Mouse (Mus musculus): ENCODE data around the gene Cacfd1.

The Cacfd1 gene

DNA sequence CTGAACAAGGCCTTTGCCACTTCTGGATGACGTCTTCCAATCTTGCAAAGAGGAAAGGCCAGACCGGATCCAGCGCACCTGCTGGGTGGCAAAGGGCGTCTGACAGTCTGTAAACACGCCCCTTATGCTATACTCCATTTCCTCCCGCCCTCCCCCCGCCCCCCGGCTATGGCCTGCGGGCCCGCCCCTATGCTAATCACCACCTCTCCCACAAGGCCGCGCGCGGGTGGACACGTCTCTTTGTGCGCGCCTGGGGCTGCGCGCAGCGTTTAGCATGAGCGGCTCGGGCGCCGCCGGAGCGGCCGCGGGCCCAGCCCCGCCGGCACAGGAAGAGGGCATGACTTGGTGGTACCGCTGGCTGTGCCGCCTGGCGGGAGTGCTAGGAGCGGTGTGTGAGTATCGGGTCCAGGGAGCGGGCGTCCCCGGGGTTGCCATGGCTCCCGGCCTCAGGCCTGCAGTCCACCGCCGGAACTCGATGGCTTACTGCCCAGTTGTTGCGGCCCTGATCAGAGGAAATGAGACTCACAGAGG is at the start of gene Cacfd1:
Cacfd1 (plus strand) TSS at position 213 of the 531 bp plus-strand sequence.
- peak; percentile 84 for DNase-seq (ENCODE audit: low read depth)

DNA sequence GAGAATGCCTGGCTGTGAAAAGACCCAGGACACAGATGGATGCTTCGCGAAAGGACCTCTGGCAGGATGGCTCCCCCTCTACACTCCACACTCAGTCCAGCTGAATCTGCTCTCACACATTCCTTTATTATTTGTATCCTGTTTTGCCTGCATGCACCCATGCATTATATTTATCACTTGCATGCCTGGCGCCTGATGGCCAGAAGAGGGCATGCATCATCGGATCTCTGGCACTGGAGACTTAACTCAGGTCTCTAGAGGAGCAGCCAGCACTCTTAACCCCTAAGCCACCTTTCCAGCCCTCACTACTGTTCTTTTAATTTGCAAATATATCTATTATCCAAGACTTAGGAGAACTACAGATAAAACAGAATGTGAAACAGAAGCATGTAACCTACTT is 49.0 kb upstream of the Cacfd1 start:
- DNase-seq (ENCODE audit: low read depth): no peak

DNA sequence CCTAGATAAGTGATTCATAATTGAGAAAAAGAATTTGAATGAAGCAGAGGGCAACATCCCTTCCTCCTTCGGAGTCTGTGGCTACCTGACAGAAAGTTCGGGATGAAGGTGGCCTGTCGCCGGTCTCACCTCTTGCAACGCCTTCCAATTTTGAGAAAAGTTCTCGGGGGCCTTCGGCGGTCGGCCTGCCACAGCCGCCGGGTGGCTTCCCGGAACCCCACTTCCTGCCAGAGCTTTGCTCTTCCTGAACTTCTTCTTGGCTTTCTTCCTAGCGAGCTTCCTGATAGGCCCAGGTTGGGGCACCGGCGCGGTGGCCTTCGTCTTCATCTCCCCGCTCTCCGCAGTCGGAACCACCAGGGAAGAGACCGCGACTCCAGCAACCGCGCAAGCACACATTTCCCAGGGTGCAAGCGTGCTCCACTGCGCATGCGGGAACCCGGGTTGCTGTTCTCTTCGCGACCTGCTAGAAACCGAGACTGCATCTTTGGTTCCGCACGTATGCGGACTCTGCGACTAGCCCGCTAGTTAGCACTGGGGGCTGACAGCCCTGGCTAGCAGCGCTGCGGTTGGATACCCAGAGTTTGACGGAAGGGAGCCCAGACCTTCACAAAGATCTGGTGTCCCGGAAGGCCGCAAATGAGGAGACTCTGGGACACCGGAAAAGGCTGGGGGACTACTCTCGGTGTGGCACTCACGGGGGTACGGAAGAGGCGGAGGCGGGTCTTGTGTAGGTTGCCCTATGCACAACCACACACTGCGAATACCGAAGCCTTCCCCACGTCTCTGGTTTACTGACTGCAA is 45.6 kb upstream of the Cacfd1 start, which contains the start of gene Rexo4:
Rexo4 (minus strand) TSS at position 464 of the 801 bp plus-strand sequence.
- DNase-seq (ENCODE audit: low read depth): peak; percentile 90

DNA sequence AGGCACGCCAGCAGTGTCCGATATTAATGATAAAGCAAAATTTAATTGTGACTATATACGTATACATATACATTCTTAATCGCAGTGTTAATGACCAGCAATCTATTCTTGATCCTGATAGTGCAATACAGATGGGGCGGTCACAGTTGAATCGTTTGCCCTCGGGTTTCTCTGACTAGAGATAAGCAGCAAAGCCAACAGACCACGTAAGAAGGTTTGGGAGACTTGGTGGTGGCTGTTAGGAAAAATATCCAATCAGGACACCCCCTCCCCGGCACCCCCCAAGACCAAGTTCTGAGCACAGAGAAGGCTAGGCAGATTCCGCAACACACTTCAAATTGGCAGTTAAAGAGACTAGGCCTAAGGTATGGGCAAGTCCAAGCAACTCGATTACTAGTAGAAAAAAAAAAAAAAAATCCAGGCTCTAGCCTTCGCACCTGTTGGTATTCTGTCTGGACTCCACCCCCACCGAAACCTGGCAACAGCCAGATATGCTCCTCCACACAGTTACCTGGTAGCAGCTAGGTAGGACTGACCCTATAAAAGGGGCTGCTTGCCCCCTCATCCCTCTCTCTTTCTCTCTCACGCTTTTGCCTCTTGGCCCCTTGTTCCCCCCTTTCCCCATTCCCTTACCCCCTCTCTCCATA is 44.9 kb upstream of the Cacfd1 start:
- DNase-seq (ENCODE audit: low read depth): no peak

DNA sequence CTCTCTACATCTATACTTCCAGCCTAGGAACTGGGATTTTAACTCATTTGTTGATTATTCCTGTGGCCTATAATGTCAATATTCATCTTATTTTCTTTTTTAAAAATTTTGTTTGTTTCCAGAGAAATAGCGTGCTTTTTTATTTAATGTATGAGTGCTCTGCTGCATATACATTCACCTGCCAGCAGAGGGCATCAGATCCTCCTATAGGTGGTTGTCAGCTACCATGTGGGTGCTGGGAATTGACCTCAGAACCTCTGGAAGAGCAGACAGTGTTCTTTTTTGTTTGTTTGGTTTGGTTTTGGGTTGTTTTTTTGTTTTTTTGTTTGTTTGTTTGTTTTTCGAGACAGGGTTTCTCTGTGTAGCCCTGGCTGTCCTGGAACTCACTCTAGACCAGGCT is 42.5 kb upstream of the Cacfd1 start:
- no peak for DNase-seq (ENCODE audit: low read depth)

DNA sequence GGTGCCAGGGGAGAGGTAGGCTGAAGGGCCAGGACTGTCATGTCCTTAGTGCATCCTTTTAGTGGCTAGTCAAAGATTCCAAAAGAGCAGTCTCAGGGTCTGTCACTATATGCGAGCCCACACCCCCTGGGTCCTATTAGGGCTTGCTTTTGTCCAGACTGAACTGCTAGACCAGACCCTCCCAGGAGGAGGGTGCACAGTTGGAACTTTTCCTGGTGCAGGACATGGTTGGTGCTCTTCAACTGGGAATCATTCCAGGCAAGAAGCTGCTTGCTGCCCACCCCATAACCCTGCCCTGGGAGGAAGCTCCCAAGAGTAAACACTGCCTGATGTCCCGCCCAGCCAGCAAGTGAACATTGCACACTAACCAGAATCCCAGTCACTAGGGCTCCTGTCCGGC is 36.6 kb upstream of the Cacfd1 start, which contains the start of gene Adamts13:
Adamts13 (plus strand) TSS at position 301 of the 400 bp plus-strand sequence.
- DNase-seq (ENCODE audit: low read depth): no peak

DNA sequence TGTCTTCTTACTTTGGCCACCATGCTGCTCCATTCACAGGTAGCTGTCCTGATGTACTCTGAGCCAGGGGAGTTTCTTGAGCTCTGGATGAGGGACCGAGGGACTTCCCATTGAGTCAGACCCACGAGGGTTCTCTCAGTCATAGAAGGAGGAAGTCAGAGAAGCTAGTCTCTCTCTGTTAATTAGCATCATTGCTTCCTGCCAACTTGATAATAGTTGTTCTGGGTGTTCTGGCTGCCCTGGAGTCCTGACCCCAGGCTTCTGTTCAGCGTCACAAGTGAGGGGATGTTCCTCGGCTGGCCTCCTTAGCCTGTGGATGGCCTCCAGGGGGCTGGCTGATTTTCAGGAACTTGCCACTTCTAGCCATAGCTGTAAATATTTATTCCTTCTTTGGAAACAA is 35.8 kb upstream of the Cacfd1 start:
- DNase-seq (ENCODE audit: low read depth): no peak

DNA sequence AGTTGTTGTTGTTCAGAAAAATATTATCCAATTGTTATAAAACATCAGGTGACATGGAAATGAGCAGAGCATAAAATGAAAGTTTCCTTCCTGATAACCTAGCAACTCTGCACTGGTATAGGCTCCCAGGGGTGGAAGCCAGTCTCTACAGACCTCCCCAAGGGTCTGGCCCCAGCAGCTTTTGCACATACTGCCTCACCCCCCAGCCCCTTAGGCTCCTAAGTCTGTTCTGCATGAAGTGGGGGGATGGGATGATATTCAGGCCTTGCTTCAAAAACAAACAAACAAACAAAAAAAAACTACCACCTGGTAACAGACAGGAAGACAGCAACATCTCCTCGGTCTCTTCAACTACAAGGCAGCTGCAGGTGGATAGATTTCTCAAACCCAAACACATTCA is 29.4 kb upstream of the Cacfd1 start:
- DNase-seq (ENCODE audit: low read depth): no peak

DNA sequence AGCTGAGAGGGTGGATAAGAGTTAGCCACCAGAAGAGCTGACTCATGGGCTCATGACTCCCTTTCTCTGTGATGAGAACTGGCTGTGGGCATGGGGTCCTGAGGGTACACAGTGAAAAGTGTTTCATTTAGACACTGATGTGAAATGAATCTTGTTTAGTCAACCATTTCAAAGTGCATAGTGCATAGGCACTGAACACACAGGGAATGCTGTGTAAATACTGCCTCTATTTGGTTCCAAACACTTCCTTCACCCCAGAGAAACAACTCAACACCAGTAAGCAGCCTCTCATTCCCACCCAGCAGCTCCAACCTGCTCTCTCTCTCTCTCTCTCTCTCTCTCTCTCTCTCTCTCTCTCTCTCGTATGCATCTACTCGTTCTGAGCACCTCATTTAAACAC is 25.5 kb upstream of the Cacfd1 start:
- no peak for DNase-seq (ENCODE audit: low read depth)

DNA sequence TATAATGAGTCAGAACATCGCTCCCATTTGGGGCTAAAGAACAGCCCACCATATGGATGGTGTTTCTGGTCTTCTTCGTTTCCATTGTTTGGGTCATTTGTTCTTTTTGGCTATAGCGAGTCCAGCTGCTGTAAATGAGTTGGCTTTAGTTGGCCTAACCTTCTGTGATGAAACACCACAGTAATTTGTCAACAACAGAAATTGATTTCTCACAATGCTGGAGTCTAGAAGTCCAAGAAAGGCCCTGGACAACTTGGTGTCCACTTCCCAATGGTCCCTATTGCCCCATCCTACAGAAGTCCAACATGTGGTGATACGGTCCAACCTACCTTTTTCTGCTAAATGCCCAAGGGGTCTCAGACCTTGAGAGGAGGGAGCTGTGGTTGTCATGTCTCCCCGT is 25.1 kb upstream of the Cacfd1 start:
- DNase-seq (ENCODE audit: low read depth): no peak

DNA sequence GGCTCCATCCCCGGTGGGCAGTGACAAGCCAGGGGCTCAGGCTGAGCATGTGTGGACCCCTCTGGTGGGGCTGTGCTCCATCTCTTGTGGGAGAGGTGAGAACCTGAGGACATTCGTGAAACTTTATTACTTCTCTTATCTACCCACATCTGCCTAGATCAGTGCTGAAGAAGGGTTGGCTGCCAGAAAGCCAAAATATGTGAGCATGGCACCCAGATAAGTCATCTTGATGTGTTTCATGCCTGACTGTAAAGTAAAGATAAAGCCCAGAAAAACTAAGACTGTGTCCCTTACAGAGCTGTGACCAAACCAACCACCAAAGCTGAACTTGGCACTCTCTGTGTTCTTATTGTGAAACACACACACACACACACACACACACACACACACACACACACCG is 15.8 kb upstream of the Cacfd1 start:
- DNase-seq (ENCODE audit: low read depth): no peak

DNA sequence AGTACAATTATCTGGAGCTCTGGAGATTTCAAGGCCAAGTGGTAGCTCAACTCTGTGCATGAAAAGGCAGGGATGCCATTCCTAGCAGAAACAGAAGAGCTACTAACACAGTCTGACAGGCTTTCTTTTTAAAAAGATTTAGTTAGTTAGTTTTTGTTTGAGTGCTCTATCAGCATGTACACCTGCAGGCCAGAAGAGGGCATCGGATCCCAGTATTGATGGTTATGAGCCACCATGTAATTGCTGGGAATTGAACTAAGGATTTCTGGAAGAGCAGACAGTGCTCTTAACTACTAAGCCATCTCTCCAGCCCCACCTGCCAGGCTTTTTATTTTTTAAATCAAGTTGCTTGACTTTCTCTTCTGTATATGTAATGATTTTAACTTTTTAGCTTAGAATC is 12.2 kb upstream of the Cacfd1 start:
- no peak for DNase-seq (ENCODE audit: low read depth)

DNA sequence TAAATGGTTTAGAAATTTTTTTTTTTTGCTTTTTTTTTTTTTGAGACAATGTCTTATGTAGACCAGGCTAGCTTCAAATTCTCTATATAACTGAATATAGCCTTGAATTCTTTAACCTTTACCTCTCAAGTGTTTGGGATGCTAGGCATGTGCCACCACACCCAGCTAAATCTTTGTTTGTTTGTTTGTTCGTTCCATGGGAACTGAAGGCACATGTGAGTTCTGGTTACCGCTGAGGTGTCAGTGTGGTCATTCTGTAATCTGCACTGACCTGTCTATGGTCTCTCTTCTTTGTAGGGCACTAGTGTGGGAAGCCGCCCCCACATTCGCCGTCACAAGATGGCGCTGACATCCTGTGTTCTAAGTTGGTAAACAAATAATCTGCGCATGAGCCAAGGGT is 11.7 kb upstream of the Cacfd1 start:
- no peak for DNase-seq (ENCODE audit: low read depth)

DNA sequence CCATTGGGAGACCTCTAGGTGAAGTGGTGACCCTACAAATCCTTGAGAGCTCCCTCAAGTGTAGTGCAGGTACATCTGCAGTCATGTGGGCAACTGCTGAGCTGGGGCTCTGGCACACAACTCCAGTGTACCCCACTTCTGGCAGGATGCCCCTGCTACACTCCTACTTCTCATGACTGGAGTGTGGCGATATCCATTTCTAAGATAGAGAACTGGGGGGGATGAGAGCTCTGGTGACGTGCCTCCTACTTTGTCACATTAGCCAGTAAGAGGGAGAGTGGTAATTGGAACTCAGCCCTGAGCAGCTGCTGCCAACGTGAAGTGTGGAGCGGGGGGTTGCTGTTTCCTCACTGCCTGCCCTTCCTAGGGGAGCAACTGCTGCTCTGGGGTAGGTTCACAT is 3.5 kb upstream of the Cacfd1 start:
- no peak for DNase-seq (ENCODE audit: low read depth)

DNA sequence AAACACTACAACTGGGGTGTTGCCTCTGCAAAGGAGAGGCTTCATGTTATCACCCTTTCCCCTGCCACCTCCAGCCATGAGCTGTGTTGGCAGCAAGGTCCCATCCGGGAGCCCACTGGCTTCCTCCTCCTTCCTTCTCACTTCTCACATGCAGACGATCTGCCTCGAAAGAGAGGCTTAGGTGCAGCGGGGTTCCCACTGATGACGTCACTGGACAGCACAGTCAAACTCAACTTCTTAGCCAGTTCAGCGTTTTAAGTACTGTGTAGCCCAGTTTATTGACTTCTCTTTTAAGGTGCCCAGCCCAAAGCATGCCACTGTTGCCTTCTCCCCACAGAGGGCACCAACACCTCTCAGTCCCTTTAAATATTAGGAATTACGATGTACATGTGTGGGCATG is 2.0 kb upstream of the Cacfd1 start:
- no peak for DNase-seq (ENCODE audit: low read depth)

DNA sequence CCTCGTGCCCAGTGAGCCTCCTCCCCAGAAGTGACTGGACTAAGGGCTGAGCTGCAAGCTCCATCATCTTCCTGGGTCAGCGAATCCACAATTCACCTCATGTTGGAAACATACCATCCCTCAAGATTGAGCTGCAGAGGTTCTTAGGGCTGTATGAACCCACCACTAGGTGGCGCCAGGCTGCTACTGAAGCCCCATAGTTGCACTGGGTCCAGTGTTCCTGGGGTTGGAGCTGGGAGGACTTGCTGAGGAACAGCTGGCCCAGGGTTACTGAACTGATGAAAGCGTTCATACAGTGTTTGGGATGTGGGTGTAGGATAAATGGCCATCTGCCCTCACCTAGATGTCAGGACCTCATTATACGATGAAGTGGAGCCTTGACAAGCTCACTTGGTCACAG is 8.1 kb downstream of the Cacfd1 start:
- peak; percentile 48 for DNase-seq (ENCODE audit: low read depth)

DNA sequence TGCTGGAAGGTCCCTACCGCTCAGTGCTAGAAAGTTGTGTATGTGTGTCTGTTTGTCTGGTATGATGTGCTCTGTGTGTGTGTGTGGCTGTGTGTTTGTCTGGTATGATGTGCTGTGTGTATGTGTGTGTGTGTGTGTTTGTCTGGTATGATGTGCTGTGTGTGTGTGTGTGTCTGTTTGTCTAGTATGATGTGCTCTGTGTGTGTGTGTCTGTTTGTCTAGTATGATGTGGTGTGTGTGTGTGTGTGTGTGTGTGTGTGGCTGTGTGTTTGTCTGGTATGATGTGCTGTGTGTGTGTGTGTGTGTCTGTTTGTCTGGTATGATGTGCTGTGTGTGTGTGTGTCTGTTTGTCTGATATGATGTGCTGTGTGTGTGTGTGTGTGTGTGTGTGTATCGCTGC is 9.8 kb downstream of the Cacfd1 start:
- DNase-seq (ENCODE audit: low read depth): no peak

DNA sequence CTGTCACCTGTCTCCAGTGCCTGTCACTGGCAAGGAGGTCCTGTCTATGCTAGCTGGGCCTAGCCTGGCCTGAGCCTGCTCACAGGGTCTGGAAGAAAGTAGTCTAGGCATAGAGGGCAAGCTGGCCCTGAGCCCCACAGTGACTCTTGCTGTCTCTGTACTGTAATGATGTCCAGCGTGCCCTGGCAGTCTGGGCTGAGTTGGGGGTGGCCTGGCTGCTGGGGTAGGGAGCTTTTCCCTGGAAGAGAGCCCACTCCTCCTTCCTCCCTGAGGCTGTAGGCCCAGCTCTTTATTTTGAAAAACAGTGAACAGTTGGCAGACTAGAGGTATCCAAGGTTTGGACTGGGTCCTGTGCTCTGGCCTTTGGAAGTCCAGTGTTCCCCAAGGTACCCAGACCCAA is 11.4 kb downstream of the Cacfd1 start:
- DNase-seq (ENCODE audit: low read depth): no peak

DNA sequence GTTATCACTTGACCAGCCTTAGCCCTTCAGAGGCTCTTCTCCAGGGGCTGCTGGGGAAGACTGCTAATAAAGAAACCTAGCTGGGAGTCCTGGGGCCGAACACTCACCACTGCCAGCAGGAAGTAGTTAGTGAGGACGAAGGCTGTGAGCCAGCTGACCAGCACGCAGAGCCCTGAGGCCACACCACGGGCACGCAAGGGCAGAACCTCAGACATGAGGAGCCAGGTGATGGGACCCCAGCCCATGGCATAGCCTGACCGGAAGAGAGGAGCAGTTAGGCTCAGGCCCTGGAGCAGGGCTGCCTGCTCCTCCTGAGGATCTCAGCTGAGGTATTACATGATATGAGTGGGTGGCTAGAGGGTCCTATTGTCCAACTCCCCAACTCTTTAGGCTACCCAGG is 12.9 kb downstream of the Cacfd1 start:
- no peak for DNase-seq (ENCODE audit: low read depth)

DNA sequence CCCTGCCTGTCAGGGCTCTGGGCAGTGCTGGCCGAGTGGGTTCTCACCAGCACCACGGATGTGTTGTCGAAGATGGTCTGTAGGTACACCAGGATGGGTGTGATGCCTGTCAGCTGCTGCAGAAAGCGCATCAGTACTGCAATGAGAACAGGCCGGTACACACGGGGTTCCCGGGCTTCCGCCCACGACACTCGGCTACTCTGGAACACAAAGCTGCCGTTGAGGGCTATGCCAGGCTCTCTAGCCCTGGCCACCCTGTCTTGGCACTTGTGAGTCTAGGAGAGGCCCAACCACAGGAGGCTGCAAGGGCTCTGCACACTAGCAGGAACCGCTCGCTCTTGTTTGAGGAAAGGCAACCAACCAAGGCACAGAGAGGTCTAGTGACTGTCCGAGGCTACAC is 14.4 kb downstream of the Cacfd1 start:
- no peak for DNase-seq (ENCODE audit: low read depth)

DNA sequence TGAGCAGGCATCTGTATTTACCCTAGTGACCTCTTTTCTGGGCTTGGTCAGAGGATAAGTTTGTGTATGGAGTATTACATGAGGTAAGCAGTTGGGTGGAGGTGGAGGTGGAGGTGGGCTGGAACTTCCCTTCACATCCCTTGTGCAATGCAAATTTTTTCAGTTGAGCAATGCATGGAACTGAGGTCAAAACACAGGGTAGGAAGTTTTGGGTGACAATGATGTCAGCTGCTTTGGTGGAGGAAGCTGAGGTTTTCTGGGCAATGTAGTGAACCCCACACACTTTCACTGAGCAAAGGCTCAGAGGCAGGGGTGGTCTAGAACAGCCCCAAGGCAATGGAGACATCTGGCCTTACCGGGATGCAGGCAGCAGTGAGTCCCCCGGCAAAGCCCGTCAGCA is 15.8 kb downstream of the Cacfd1 start:
- no peak for DNase-seq (ENCODE audit: low read depth)

DNA sequence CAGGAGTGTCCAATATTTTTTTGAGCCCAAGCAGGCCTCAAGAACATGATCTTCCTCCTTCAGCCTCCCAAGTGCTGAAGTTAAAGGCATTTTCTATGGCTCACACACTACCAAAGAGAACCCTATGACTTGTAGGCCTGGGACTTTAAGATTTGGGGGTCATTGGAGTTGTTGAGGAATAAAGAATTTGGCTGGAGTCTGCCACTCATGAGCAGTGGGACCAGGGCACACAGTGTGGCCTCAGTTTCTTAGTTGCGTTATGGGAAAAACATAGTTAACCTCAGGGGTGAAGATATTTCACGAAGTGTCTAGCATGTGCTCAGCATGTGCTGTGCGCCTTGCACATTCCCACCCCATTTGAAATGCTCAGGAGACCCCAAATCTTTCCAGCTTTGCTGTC is 16.6 kb downstream of the Cacfd1 start:
- DNase-seq (ENCODE audit: low read depth): no peak

DNA sequence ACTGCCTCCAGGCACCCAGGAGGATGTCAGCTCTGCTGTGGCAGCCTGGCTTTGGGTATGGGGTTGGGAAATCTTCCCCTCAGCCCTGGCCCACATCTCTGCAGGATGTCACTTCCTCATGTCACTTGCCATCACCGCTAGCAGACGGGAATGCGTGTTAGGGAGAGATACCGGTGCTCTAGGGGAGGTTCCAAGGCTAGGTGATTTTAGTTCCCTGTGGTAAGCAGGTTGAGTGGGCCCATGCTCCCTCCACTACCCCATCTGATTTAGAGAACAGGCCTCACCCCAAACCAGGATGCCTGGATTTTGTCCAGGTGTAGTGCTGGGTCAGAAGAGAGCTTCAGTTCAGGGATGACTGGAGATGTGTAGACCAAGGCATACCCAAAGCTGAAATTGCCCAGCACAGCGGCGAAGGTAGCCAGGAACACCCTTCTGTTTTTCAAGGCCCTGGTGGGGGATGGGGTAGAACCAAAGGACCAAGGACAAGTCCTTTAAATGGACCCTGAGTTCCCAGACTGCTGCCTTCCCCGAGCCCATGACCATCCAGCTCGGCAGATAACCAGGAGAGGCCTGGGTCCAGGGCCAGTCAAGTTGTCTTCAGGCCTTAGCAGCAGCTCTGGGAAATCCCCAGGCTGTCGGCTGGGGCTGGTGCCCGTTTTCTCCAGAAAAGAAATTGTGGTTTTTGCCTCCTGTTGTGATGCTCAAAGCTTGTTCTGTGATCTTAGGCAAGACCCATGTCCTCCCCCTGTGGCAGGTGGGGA is 17.3 kb downstream of the Cacfd1 start:
- no peak for DNase-seq (ENCODE audit: low read depth)

All from c-Kit-positive CD71-positive TER-119-negative erythroid progenitor cells, embryonic 14.5 days (primary cell).